Mouse (Mus musculus) left cerebral cortex, postnatal 4 days (tissue): Measurements from ENCODE around the gene Slc2a12. TPM values are rescaled to one million over a fixed set of nuclear protein-coding genes. Genes with fewer than 3 reads are reported as not detected.

Experiments
- DNase-seq: peaks from one replicate; pipeline ENCODE4 v3.0.0-alpha.2; 2022
- intact Hi-C: fragments of 180-260 bp; cut with DNase I; formaldehyde crosslinking; loops from one replicate; pipeline ENCODE4 v1.15.1; 2025
- microRNA-seq: library from miRNA; unstranded; fragments of <30 nt; microRNA quantifications from one replicate; pipeline ENCODE4 v1.2.0, GENCODE M21; 2022
- total RNA-seq, 2 experiments: library from RNA; stranded (reverse); gene quantifications; 2 replicates each; pipeline ENCODE4 v1.2.3; 2021

The Slc2a12 gene
- total RNA-seq, 2 experiments from 2014 or later, result 3.9 to 5.3 TPM

- no peak for DNase-seq
- intact Hi-C loops, result no loop called here
Measured at GRCm38 (mm10) chr10:22720781-22721529, 76.1 kb downstream of the Slc2a12 start.

GRCm38 (mm10) chr10:22725166-22725565 is 80.4 kb downstream of the Slc2a12 start:
- intact Hi-C loops, result no loop called here

GRCm38 (mm10) chr10:22726295-22726694 is 81.5 kb downstream of the Slc2a12 start:
- no peak for DNase-seq
- intact Hi-C loops, result no loop called here

More at GRCm38 (mm10) chr10:22725166-22725565, 80.4 kb downstream of the Slc2a12 start:
- DNase-seq, result no peak

GRCm38 (mm10) chr10:22728257-22728656 is 83.4 kb downstream of the Slc2a12 start:
- intact Hi-C loops, result no loop called here
- DNase-seq, result no peak

GRCm38 (mm10) chr10:22730266-22730991 is 85.6 kb downstream of the Slc2a12 start:
- intact Hi-C loops, result no loop called here
- peak; percentile 49 for DNase-seq

- DNase-seq, result no peak
- intact Hi-C loops, result no loop called here
Measured at GRCm38 (mm10) chr10:22730992-22731271, 86.1 kb downstream of the Slc2a12 start.

GRCm38 (mm10) chr10:22731272-22732093 is 86.7 kb downstream of the Slc2a12 start, which contains the start of gene Tbpl1:
Gene Tbpl1 (minus strand): TSS chr10:22731938.
- DNase-seq, result peak; percentile 96
- intact Hi-C loops, result no loop called here

GRCm38 (mm10) chr10:22732181-22732580 is 87.4 kb downstream of the Slc2a12 start:
- DNase-seq, result no peak
- intact Hi-C loops, result no loop called here

GRCm38 (mm10) chr10:22745922-22746321 is 101.1 kb downstream of the Slc2a12 start:
- no peak for DNase-seq
- intact Hi-C loops, result no loop called here

- intact Hi-C loops, result no loop called here
- DNase-seq, result peak; percentile 84
Measured at GRCm38 (mm10) chr10:22746334-22747322, 101.8 kb downstream of the Slc2a12 start.

GRCm38 (mm10) chr10:22751175-22751682 is 106.4 kb downstream of the Slc2a12 start:
- intact Hi-C loops, result no loop called here
- no peak for DNase-seq

Small RNA genes lying within 50 kb of the gene (microRNA-seq; reads per million reads assigned to microRNA genes)
- not detected for gene Mir7663

Other genes starting within 250 kb of the Slc2a12 start
- 10 to 100 TPM; 62.4 to 67.2 TPM for gene Tbpl1, start 86.9 kb downstream of the Slc2a12 start, total RNA-seq
- not detected for gene Tcf21, start 175.2 kb downstream of the Slc2a12 start, total RNA-seq